Mouse (Mus musculus) small intestine, adult 2 months (tissue): ENCODE measurements around the gene Trabd2b.

Source experiments
- CTCF ChIP-seq: fragments of 200-500 bp; IDR thresholded peaks from 2 replicates; pipeline ENCODE4 v1.5.1; 2012; ENCODE audit warnings: low read depth, mild to moderate bottlenecking, control low read depth, inconsistent platforms, low read length, moderate library complexity, mixed read lengths; ENCODE audit not compliant: insufficient replicate concordance, insufficient read length; ENCODE audit errors: extremely low read depth
- POLR2A ChIP-seq: fragments of 200-500 bp; IDR thresholded peaks from 2 replicates; pipeline ENCODE4 v1.6.1; 2012; ENCODE audit warnings: low read depth, mild to moderate bottlenecking, control low read depth, inconsistent platforms, low read length, moderate library complexity

- no peak for TF ChIP-seq POLR2A
- no peak for TF ChIP-seq CTCF
These were observed 89.3 kb downstream of the Trabd2b start for GRCm38 (mm10) chr4:114495688-114496426.
